Comparison of ENCODE assay signal across 23 mouse cellular contexts in genomic region chr2:127451748-127452147, GRCm38 (mm10). TPM values are rescaled to one million over a fixed set of nuclear protein-coding genes. Genes with fewer than 3 reads are reported as not detected.
DNase-seq lines count a peak whose midpoint lies in the region; ATAC-seq and TF ChIP-seq lines count a peak whose summit lies in the region.
"Had no signal": no experiment of that assay in that cellular context is flagged by ENCODE, and none has a peak within 500 bp of the region (broad histone marks: within the 10 kb centered on the region; RNA-seq: fewer than 3 reads in every experiment).

No protein-coding gene starts in this region.

- TF ChIP-seq CTCF in liver, embryonic 14.5 days (IDR thresholded peaks at IDR 0.05; ENCODE audit: low read depth) = no peak

- ATAC-seq in erythroblast, adult 5-6 weeks (replicated peaks; ENCODE audit: low FRiP score, poor library complexity, severe bottlenecking) = no peak
- ATAC-seq in megakaryocyte, adult 5-6 weeks (ENCODE audit: poor library complexity, severe bottlenecking) = no peak
- ATAC-seq in liver, embryonic 14.5 days (ENCODE audit: insufficient read depth) = peak; percentile 82
- ATAC-seq: forebrain, embryonic 15.5 days; lung, postnatal 0 days; midbrain, embryonic 15.5 days had no signal

- H3K4me1 ChIP-seq in erythroblast, embryonic 14.5 days (ENCODE audit: control insufficient read depth) = peaks cover 52% of the 10 kb centered on the region
- H3K4me1 ChIP-seq in megakaryocyte, embryonic 14.5 days = peaks cover 33% of the 10 kb centered on the region
- peaks cover 10 to 17% of the 10 kb centered on the region in 2 experiments for H3K4me1 ChIP-seq in liver, embryonic 14.5 days (replicated peaks; ENCODE audit: control insufficient read depth in 2 of 2, insufficient read depth in 2 of 2, low read length in 1 of 2)
- H3K4me1 ChIP-seq: forebrain, embryonic 15.5 days; hindbrain, embryonic 13.5 days; midbrain, embryonic 15.5 days; neural tube, embryonic 12.5 days had no signal

- peak overlapping the region; percentile 31 for H3K4me3 ChIP-seq in erythroblast, embryonic 14.5 days (replicated peaks)
- H3K4me3 ChIP-seq in megakaryocyte, embryonic 14.5 days (replicated peaks) = peak overlapping the region; percentile 40
- no peak overlapping the region for H3K4me3 ChIP-seq in liver, embryonic 14.5 days (ENCODE audit: insufficient read depth in 1 of 2, low read depth in 2 of 2, low read length in 2 of 2)
- H3K4me3 ChIP-seq: forebrain, embryonic 15.5 days; heart, adult 2 months; heart, embryonic 15.5 days; hindbrain, embryonic 13.5 days; left cerebral cortex, adult 2 months; limb, embryonic 10.5 days; midbrain, embryonic 15.5 days; neural tube, embryonic 12.5 days had no signal

- no peaks in the 10 kb centered on the region for H3K36me3 ChIP-seq in erythroblast, embryonic 14.5 days (ENCODE audit: control insufficient read depth)
- H3K36me3 ChIP-seq in megakaryocyte, embryonic 14.5 days (replicated peaks; ENCODE audit: low read length) = no peaks in the 10 kb centered on the region
- no peaks in the 10 kb centered on the region for H3K36me3 ChIP-seq in liver, embryonic 14.5 days (replicated peaks; ENCODE audit: control insufficient read depth, insufficient read depth, low read depth)
- H3K36me3 ChIP-seq: forebrain, embryonic 15.5 days; heart, embryonic 15.5 days; hindbrain, embryonic 13.5 days; limb, embryonic 10.5 days; midbrain, embryonic 15.5 days; neural tube, embryonic 12.5 days had no signal

- H3K9ac ChIP-seq in liver, embryonic 14.5 days (replicated peaks) = 0 out of 2 replicates have a peak overlapping the region, but pooled peaks have one; percentile 9
- H3K9ac ChIP-seq: forebrain, embryonic 15.5 days; heart, embryonic 15.5 days; hindbrain, embryonic 13.5 days; midbrain, embryonic 15.5 days; neural tube, embryonic 12.5 days had no signal

- H3K27me3 ChIP-seq in erythroblast, embryonic 14.5 days (ENCODE audit: control insufficient read depth) = peaks cover 27% of the 10 kb centered on the region
- peaks cover 73% of the 10 kb centered on the region for H3K27me3 ChIP-seq in megakaryocyte, embryonic 14.5 days (replicated peaks)
- H3K27me3 ChIP-seq in liver, embryonic 14.5 days (ENCODE audit: control insufficient read depth, insufficient read depth, low read length) = no peaks in the 10 kb centered on the region; the same call in 1 of the 2 replicates

- peak overlapping the region; percentile 27; the same call in 1 of the 2 replicates for H3K4me2 ChIP-seq in liver, embryonic 14.5 days (ENCODE audit: low read depth)
- H3K4me2 ChIP-seq: forebrain, embryonic 15.5 days; heart, embryonic 15.5 days; hindbrain, embryonic 13.5 days; midbrain, embryonic 15.5 days; neural tube, embryonic 12.5 days had no signal

- DNase-seq in liver, embryonic 14.5 days (ENCODE audit: low read depth in 3 of 3, low spot score in 3 of 3) = peak; percentile 47 to 55 (median 49)
- no peak for DNase-seq in layer of hippocampus, postnatal 10 days (ENCODE audit: low spot score in 2 of 2)
- no peak for DNase-seq in urinary bladder, postnatal 4 days (ENCODE audit: low spot score in 2 of 2)
- DNase-seq in gastrocnemius, adult 8-10 months (ENCODE audit: low spot score in 2 of 2) = no peak
- DNase-seq: cerebellum, adult 18-20 months; cerebellum, postnatal 14 days; gastrocnemius, postnatal 14 days; heart, adult 2 months; heart, postnatal 36 days; layer of hippocampus, adult 9-11 months; right cerebral cortex, postnatal 14 days had no signal

- WGBS in liver, embryonic 14.5 days (ENCODE audit: insufficient replicate concordance) = 7% methylated on average over 6 of the region's 6 CpGs

- H3K27ac ChIP-seq in liver, embryonic 14.5 days = no peak overlapping the region
- H3K27ac ChIP-seq: forebrain, embryonic 15.5 days; heart, adult 2 months; heart, embryonic 15.5 days; hindbrain, embryonic 13.5 days; left cerebral cortex, adult 2 months; limb, embryonic 10.5 days; midbrain, embryonic 15.5 days; neural tube, embryonic 12.5 days had no signal

- TF ChIP-seq EP300 in liver, embryonic 14.5 days (IDR thresholded peaks at IDR 0.05; ENCODE audit: low read depth) = peak; percentile 74

- no peaks in the 10 kb centered on the region for H3K9me3 ChIP-seq in erythroblast, embryonic 14.5 days (ENCODE audit: control insufficient read depth, low read length)
- H3K9me3 ChIP-seq in megakaryocyte, embryonic 14.5 days = no peaks in the 10 kb centered on the region; the same call in 1 of the 2 replicates
- no peaks in the 10 kb centered on the region for H3K9me3 ChIP-seq in liver, embryonic 14.5 days (ENCODE audit: control insufficient read depth, low read length)
- H3K9me3 ChIP-seq: forebrain, embryonic 15.5 days; heart, embryonic 15.5 days; hindbrain, embryonic 13.5 days; limb, embryonic 10.5 days; midbrain, embryonic 15.5 days; neural tube, embryonic 12.5 days had no signal

RNA-seq across cellular contexts. Expression of gene Fahd2a, which starts 7.4 kb away (rescaled TPM):
- 3.5 and 4.5 TPM in 2 replicates for polyA plus RNA-seq in erythroblast, embryonic 14.5 days (2012)
- 12.7 and 21.1 TPM in 2 replicates for total RNA-seq in erythroblast, adult 5-6 weeks (2015; ENCODE audit: low replicate concordance)
- 0.42 TPM in 1 of 2 replicates, not detected in the other for total RNA-seq in erythroblast, adult 5-6 weeks (2017; ENCODE audit: low replicate concordance)
- 15.2 TPM in 1 of 2 replicates, not detected in the other for polyA plus RNA-seq in megakaryocyte, embryonic 14.5 days (2012; ENCODE audit: insufficient read depth, low replicate concordance)
- 9.9 and 16.8 TPM in 2 replicates for total RNA-seq in megakaryocyte, adult 5-6 weeks (2015)
- 6.4 and 9.7 TPM in 2 replicates for total RNA-seq in megakaryocyte, adult 5-6 weeks (2017)
- 6.8 and 7.9 TPM in 2 replicates for polyA plus RNA-seq in liver, embryonic 14.5 days (2012; rRNA removed)
- polyA plus RNA-seq in liver, embryonic 14.5 days (2014; fragmentation: Nextera tagmentation; extraction: Ambion mirVana) = 15.1 and 20.0 TPM in 2 replicates
- total RNA-seq in layer of hippocampus, postnatal 10 days (2021) = 10 to 100 TPM; 11.5 to 17.6 TPM
- total RNA-seq in gastrocnemius, adult 8-10 months (2022) = 10 to 100 TPM; 17.6 to 24.4 (median 20.8) TPM

RNA-seq across cellular contexts. Expression of gene Gpat2, which starts 26.7 kb away (rescaled TPM):
- 0.27 and 0.45 TPM in 2 replicates for polyA plus RNA-seq in erythroblast, embryonic 14.5 days (2012)
- total RNA-seq in erythroblast, adult 5-6 weeks (2015; ENCODE audit: low replicate concordance) = not detected in 2 replicates
- total RNA-seq in erythroblast, adult 5-6 weeks (2017; ENCODE audit: low replicate concordance) = not detected in 2 replicates
- polyA plus RNA-seq in megakaryocyte, embryonic 14.5 days (2012; ENCODE audit: insufficient read depth, low replicate concordance) = not detected in 2 replicates
- not detected in 2 replicates for total RNA-seq in megakaryocyte, adult 5-6 weeks (2015)
- total RNA-seq in megakaryocyte, adult 5-6 weeks (2017) = not detected in 2 replicates
- 0.26 and 0.45 TPM in 2 replicates for polyA plus RNA-seq in liver, embryonic 14.5 days (2012; rRNA removed)
- polyA plus RNA-seq in liver, embryonic 14.5 days (2014; fragmentation: Nextera tagmentation; extraction: Ambion mirVana) = 0.32 and 0.33 TPM in 2 replicates
- not detected for total RNA-seq in layer of hippocampus, postnatal 10 days (2021)
- not detected for total RNA-seq in gastrocnemius, adult 8-10 months (2022)
- total RNA-seq: gastrocnemius, postnatal 14 days; heart, adult 2 months; heart, postnatal 36 days had no signal
- polyA plus RNA-seq: forebrain, embryonic 15.5 days had no signal

Comparison
In these comparisons a context has a peak if more than half of its experiments do, and no peak if none do; other contexts are left out.
1. H3K4me3 ChIP-seq: peak in erythroblast, embryonic 14.5 days (single experiment) and megakaryocyte, embryonic 14.5 days (single experiment); none in liver, embryonic 14.5 days (0 of 2).
2. DNase-seq: peak in liver, embryonic 14.5 days (3 of 3); none in layer of hippocampus, postnatal 10 days (0 of 2), urinary bladder, postnatal 4 days (0 of 2) and gastrocnemius, adult 8-10 months (0 of 2).